Mouse (Mus musculus) thymus, postnatal 0 days (tissue): Measurements from ENCODE around the gene Nell1. TPM values are rescaled to one million over a fixed set of nuclear protein-coding genes. Genes with fewer than 3 reads are reported as not detected.
A peak's percentile ranks its signal among the peaks of the same experiment; 100 is the strongest.
"Not testable (repeated sequence)": the region's sequence is repeated elsewhere in the genome, so short reads cannot be mapped to it uniquely, and the experiment has no call there.

Experiments
- DNase-seq: peaks from one replicate; pipeline ENCODE4 v3.0.0-alpha.2; 2015; ENCODE audit warnings: low spot score
- polyA plus RNA-seq: library from polyadenylated mRNA; unstranded; fragments of >200 nt; fragmentation: Nextera tagmentation; extraction: Ambion mirVana; gene quantifications from 2 replicates; pipeline ENCODE4 v1.2.1, GENCODE M21; 2015

The Nell1 gene
- polyA plus RNA-seq = 0.10 and 0.15 TPM in 2 replicates

DNA sequence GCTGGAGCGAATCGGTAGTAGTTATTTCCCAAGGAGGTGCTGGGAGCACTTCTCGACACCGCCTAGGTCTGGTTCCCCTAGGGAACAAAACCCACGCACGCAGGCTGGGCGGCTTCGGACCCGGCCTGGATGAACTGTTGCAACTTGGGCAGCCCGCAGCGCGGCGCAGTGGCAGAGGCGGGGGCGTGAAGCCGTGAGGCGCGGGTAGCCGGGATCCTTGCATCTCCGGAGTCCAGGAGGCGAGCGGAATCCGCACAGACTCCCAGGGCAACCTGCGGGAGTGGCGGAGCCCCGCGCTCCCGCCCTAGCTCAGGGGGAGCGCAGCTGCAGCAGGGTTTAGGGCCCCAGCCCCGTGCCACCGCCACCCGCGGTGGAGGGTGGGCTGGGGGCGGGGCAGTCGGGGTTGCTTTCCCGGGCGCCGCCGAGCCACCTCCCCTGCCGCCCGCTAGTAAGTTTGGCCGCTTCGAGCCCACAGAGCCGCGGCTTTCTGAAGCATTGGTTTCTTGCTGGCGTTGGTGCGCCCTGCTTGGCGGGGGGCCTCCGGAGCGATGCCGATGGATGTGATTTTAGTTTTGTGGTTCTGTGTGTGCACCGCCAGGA, at the start of gene Nell1:
Nell1 (plus strand) TSS at position 24 of the 600 bp plus-strand sequence.
- DNase-seq = no peak

DNA sequence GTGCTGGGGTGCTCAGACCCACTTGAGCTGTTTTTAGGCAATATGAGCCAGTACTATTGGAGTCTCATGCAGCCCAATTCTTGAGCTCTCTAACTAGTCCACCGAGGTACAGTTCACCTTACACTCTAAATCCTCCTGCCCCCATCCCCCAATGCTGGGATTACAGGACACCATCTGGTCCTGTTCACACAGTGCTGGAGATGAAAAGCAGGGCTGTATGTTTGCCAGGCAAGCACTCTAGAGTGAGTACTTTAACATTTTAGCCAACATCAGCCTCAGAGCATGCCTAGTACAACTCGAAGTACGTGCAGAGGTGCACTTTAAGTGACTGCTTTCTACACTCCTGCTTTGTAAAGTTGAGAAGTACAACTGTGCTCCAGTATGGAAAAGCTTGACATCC, 46.1 kb upstream of the Nell1 start:
- no peak for DNase-seq

DNA sequence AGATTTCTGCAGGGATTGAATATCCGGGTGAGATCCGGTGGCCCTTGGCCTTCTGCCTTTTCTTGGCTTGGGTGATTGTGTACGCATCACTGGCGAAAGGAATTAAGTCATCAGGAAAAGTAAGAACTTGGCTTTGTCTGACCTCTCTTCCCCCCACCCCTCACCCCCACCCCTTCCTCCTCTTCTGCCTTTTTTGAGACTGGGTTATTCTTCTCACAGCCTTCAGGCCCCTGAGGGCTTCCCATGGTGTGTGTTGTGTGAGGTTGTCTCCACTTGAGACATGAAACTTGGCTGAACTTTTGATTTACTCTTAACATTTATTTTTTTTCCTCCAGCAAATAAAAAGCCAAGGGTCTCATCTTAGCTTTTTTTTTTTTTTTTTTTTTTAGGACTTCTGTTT, 44.7 kb upstream of the Nell1 start:
- no peak for DNase-seq

DNA sequence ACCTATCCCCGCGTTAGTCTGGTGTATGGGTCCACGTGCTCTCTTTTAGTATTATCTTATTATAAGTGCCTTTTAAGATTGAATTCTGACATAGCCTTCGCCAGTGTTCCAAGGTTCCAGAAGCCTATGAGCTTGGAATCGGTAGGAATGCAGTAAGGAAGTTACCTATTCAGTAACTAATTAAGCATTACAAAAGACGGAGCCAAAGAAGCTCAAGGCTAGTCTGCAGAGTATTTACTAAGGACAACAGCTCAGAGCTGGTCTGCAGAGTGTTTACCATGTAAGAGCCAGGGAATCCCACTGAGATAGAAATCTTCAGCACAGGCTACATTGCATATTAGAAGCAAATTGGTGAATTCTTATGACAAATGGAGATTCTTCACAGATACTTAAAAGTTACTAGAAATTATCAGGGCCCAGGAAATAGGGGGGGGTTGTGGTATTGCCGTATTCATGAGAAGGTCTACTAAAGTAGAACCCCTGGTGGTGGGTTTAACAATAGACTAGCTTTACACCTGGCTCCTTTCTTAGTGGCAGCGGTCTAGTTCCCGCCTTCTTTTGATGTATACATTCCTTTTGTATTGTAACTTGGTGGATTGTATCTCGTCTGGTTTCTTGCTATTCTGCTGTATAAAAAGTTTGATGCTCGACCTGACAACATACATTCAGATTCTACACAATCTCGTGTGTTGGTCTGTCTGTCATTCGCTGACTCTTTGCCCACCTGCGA, 41.1 kb upstream of the Nell1 start:
- not testable (repeated sequence) for DNase-seq

DNA sequence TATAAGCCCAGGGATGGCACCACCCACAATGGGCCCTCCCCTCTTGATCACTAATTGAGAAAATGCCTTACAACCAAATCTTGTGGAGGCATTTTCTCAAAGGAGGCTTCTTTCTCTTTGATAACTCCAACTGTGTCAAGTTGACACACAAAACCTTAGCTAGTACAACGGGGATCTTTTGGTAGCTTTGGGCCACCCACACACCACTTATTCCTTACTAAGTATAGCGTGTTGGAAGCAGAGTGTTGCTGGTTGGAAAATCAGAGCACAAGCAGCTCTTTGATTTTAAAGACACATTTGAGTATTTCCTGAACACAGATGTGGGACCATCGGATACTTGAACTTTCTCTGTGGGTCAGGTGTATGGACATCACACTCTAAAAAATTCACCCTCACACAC, 37.8 kb upstream of the Nell1 start:
- no peak for DNase-seq

DNA sequence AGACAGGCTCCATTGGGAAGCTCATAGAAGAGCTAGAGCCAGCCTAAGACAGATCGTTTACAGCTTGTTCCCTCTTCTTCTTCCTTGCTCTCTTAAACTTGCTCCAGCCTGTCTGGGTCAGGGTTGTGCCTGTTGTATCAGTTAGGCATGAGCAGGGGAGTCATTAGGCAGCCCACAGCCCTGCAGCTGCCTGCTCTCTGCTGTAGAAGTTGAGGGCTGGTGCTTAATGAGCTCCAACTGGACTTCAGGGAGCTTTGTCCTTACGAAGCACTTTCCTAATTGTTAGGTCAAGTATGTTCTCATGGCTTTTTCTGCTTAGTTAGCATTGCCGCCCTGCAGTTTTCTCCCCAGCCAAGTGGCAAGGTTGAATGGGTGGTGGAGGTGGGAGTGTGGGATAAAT, 32.6 kb upstream of the Nell1 start:
- no peak for DNase-seq

DNA sequence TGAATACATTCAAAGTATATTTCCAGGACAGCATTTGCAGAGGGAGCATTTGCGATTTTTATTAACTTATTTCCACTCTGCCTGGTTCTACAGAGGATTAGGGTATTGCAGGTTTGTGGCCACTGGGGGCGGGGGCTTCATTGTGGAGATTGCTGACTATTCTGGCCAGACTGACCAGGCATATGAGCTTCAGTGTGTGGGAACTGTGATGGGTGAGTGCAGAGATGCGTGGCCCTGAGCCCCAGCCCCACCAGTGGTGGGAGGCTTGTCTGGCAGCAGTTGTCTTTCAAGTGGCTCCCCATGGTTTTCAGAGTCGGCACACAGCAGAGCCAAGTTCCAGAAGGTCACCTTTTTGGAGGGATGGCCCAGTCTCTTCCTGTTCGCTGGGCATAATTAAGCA, 32.2 kb upstream of the Nell1 start:
- DNase-seq = no peak

DNA sequence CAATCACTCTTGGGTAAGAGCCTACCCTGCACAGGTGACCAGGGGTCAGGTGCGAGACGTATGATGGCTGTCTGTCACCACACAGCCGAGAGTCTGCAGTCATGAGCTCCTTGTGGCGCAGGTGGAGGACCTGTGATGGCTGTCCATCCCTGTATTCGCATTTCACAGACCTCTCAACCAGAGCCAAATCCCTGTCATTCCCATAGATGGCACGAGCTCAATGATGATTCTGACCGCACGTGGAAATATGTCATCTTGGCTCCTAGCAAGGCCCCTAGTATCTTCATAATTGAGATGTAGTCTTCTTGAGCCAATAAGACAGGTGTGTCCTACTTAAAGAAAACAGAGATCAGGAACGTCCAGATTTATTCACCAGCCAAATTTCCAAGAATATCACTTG, 28.0 kb upstream of the Nell1 start:
- no peak for DNase-seq

DNA sequence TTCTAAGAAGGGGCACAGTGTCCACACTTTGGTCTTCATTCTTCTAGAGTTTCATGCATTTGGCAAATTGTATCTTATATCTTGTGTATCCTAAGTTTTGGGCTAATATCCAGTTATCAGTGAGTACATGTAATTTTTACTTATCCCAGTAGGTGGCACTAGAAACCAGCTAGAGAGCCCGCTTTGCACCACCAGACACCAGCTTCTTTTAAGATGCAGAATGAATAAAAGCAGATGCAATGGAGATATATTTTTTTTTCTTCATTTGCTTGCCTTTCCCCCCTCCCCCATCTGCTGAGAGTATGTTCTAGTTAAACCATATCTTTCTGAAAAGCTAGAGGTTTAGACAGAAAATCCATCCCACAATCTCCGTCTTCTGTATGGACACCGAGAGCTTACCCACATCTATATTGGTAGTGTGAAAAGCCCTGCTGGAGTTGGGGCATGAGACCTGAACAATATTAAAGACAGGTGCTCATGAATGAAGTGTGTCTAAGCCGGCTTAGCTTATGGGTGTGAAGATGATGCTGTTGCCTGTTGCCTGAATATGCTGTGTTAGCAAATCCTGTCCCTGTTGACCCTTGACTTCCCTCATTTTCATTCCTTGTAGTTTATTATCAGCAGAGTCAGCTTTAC, 21.0 kb upstream of the Nell1 start:
- peak; percentile 3 for DNase-seq

DNA sequence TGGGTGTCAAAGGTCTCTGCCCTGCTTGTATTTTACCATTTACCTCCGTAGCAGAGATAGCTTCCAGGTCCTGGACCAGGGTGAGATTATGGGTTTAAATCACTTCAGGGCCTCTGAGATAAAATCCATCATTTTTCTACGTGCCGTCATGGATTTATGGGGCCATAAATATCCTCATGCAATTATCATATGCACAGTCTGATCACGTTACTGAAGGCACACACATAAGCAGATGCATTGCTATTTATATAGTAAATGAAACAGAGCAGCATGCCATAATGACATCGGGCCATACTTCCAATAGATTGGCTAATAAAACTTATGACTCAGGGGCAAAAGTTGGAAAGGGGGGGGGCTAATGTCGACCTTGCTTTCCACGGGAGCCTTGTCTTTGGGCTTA, 19.8 kb upstream of the Nell1 start:
- no peak for DNase-seq

DNA sequence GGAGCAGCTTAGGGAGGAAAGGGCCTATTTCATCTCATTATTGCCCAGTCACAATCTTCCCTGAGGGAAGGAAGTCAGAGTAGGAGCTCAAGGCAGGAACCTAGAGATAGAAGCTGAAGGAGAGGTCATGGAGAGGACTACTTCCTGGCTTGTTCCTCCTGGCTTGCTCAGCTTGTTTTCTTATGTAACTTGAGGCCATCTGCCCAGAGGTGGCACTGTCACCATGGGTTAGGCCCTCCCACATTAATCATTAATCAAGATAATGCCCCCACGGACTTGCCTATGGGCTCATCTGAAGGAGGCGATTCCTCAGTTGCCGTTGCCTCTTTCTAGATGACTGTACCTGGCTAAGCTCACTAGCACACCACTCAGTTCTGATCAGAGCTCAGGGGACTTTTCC, 17.5 kb upstream of the Nell1 start:
- no peak for DNase-seq

DNA sequence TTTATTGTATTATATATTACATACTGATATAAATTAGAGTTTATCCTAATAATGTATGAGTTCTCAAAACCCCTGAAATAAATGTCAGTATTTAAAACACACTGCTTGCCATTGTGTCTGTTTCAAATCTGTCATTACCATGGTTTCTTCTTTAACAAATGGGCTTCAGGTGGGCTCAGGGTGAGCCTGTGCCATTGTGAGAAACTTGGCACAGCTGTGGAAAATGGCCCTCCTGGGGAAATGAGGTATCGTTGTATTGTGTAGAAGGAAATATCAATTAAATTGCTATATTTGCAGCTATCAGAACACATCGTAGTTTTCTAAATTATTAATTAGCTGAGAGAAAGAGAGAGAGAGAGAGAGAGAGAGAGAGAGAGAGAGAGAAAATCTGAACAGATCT, 10.9 kb upstream of the Nell1 start:
- DNase-seq = no peak

DNA sequence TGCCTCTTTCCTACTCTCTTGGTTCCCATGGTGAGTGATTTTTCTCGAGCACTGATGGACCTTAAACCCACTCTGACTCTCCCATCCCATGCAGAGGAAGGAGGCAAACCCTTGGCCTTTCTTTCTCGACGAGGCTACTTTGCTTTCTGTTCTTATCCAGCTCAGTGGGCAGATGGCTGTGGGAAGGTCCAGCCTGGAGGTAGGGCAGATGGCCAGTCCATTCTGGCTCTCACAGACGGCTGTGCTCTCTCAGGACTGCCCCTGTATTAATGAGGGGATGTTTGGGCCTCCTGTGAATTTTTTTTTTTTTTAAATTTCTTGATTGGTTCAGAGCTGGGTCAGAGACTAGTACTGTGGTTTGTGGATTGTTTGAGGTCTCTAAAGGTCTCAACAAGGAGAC, 5.1 kb upstream of the Nell1 start:
- no peak for DNase-seq

DNA sequence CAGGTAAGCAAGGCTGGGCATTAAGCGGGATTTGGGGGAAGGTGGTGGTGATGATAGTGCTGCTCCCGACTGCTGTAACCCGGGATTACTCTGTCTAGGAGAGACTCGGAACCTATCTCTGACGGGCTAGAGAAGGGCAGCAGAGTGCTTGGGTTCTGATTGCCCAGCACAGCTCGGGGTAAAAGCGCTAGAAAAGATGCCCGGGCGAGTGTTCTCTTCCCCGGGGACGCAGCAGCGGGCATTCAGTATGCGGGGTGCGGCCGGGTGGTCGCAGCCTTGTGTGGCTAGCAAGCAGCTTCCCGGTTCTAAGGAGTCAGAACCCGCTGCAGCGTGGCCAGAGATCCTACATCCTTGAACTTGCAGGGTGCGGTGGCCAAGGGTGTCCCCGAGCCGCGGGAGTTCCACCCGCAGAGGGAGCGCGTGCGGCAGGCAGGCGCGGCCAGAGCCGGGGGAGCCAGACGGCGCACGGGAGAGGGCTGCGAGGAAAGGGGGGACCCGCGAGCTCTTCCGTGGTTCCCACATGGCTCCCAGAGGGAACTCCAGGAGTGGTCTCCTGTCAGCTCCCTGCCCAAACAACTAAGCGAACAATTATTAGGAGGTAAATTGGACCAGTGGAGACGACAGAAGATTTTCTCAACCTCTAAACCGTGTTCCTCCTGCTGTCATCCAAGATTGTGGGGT, 917 bp downstream of the Nell1 start:
- DNase-seq = no peak

DNA sequence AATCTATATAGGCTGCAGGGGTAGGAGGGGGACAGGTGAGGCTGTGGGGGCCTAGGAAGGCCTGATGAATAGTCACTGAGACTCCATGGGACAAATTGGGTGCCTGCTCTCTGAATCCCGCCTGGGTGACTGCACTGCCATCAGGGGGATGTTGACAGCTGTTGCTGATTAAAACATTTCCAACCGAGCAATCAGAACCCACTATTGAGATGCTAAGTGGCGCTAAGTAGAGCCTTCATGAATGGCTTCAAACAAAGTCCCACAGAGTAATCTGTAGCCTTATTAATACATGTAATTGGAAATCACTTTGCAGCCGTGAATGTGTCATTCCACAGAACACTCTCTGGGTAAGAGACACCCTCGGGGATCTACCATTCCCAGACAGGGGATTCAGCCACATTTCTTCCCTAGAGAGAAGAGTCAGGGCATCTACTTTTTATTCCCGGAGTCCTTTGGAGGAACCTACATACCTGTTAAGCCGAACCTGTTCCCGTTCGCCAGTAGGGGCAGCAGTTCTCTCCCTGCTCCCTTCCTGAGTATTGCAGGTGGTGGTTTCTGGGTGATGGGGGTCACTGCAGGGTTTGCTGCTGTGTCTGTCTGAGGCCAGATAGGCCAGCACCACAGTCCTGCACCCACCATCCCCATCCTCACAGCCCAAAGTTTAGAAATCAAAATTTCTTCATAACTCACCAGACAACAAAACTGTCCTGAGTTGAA, 7.0 kb downstream of the Nell1 start:
- DNase-seq = no peak

DNA sequence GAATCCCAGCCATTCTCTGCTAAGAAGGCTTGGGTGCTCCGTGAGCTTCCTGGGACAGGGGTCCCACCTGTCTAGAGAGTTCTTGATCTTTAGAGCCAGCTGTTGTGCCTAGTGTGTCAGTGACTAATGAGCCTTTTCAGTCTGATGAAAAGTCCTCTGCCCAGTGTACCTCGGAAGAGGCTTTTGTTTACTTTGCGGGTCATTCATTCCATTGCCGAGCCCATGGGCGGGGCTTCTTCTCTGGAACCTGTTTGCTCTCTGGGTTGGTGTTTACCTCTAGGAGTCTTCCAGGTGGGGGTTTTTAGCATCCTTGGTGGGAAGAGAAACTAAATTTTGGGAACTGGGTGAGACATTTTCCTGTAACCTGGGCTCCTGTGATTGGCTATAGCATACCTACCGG, 10.0 kb downstream of the Nell1 start:
- DNase-seq = no peak

DNA sequence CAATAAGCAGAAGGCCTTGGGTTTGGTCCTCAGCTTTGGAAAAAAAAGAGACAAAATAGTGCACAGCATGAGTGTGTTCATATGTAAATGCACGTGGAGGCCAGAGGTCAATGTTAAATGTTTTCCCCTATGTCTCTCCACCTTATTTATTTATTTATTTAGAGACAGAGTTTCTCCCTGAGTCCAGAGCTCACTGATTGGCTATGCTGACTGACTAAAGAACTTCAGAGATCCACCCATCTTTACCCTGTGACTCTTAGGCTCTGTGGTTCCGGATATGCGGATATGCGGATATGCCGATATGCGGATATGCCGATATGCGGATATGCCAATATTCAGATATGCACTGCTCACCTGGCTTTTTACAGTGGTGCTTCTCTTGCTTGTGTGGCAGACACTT, 11.3 kb downstream of the Nell1 start:
- DNase-seq = no peak

DNA sequence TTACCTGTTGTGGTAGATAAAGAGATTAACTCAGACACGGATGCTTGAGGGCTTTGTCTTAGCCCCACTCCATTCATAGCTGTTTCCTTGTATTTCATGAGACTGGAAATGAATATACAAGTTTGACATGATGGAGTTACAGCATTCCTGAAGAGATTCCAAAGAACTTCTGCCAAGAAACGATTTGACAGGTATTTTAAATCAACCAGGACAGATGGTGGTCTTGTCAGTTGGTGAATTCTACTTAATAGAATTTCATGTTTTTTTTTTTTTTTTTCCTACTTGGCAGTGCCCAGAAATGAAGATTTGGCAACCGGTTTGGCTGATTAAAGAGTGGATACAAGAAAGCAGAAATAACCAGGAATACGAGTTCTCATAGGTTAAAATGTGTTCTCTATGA, 24.7 kb downstream of the Nell1 start:
- DNase-seq = no peak

DNA sequence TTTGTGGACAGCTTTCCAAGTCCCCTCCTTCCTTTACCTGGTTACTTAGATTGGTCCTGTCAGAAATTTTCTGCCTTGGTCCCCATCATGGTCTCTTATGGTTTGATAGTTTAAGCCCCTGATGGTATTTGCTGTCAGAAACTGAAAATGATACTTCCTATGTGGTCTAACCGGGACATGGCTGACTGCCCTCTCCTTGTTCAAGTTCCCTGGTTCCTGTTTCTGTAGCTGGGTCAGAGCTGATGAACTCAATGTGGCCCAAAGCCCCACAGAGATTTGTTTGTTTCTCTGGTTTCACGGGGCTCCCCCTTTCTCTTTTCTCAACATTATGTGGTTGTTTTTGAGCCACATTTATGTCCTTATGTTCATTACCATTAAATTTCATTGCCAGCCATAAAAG, 30.6 kb downstream of the Nell1 start:
- no peak for DNase-seq

DNA sequence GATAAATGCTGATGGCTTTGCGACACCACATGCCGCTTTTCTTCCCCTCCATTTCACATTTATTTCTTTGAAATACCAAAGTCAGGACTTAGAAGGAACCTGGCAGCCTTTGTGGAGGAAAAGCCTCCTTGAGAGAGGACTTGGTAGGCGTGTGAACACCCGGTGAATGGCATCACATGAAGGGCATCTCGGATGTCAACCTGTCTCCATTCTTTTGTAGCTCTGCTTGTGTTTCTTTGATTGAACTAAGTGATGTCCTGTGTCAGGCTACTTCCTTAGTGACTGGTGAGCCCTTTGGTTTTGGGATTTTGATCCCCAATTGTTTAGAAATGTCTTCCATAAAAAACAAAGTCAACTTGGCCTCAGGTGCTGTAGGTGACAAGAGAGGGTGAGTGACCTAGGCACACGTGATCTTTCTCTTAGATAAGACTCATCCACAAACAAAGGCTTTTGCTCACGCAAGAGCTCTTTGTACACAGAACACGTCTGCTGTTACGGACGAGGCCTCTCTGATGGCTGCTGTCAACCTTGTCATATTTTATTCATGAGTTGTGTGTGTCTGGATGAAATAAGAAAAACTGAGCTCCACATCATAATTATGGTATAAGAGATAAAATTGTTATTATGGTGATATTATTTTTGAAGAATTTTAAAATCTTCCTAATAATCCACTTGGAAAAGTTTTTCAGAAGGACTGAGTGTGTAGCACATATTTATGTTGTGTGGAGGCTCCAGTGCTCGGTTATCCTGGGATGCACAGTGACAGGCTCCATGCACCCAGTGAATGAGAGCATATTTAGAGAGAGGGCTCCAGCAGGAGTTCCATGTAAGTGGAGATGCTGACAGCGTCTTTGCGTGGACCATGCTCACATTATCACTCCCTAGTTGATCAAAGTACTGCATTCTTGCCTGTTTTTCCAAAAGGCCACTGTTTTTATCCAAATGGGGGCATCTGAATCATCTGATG, 60.8 kb downstream of the Nell1 start:
- DNase-seq = no peak
